Mouse (Mus musculus) heart, adult 2 months (tissue): ENCODE measurements at regions not wholly inside any gene's neighbourhood (a gene's known extent, or its start where the extent isn't known, plus 50 kb on each side); places are given as distances from the start of the nearest gene placed in this dataset.
A peak's percentile ranks its signal among the peaks of the same experiment; 100 is the strongest.

Experiments used
- CTCF ChIP-seq: fragments of 200-600 bp; IDR thresholded peaks from 2 replicates; pipeline ENCODE4 v1.8.1; 2022; ENCODE audit warnings: antibody characterized with exemption, mild to moderate bottlenecking, moderate library complexity
- POLR2A ChIP-seq: fragments of 200-500 bp; IDR thresholded peaks from 2 replicates; pipeline ENCODE4 v1.6.1; 2011; ENCODE audit warnings: mild to moderate bottlenecking, low read depth, low read length, control low read depth; ENCODE audit not compliant: insufficient read depth

DNA sequence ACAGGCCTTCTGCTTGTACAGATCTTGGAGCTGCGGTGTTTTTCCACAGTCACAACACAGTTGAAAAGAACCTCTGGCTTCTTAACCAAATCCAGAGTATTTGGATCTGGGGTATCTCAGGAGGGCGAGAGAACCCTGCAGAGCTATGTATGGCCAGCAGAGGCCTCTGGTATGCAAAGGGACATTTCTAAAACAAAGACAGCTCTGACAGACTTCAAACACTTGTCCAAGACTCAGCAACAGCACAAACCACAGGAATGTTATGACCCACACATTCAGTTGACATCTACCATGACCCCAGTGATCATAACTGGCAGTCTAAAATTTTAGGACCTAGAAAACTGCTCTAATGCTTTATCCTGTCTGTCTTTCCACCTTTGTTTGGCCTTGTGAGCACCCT is 328.5 kb upstream of the Slc30a5 start:
- no peak for TF ChIP-seq POLR2A
- TF ChIP-seq CTCF = peak; percentile 57
